Mouse (Mus musculus): ENCODE data around the gene Setd1a. TPM values are rescaled to one million over a fixed set of nuclear protein-coding genes. Genes with fewer than 3 reads are reported as not detected.
"Not testable (repeated sequence)": the region's sequence is repeated elsewhere in the genome, so short reads cannot be mapped to it uniquely, and the experiment has no call there.

Setd1a gene
- polyA plus RNA-seq (2016; fragmentation: Nextera tagmentation; extraction: Ambion mirVana), result 12.1 and 14.6 TPM in 2 replicates

- H3K4me2 ChIP-seq, result peak within 1 kb of the TSS; percentile 94
Observed at GRCm38 (mm10) chr7:127776426-127776825, at the start of gene Setd1a. Gene Setd1a, plus strand, starts transcription at chr7:127776670.

GRCm38 (mm10) chr7:127727898-127728297 is 48.6 kb upstream of the Setd1a start:
- Histone ChIP-seq H3K4me2 (no peak overlapping the region), H3K9ac (no peak overlapping the region), H3K9me3 (replicated peaks) (peaks cover 5% of the 10 kb centered on the region; the same call in 1 of the 2 replicates), H3K4me3 (no peak overlapping the region), H3K4me1 (replicated peaks) (no peaks in the 10 kb centered on the region), H3K27ac (ENCODE audit: poor library complexity, severe bottlenecking) (no peak overlapping the region), H3K27me3 (replicated peaks) (peaks cover 29% of the 10 kb centered on the region), H3K36me3 (no peaks in the 10 kb centered on the region)
- no peak for ATAC-seq (ENCODE audit: insufficient number of reproducible peaks, low FRiP score)
- 77% methylated on average over 7 of the region's 7 CpGs for WGBS

More at GRCm38 (mm10) chr7:127776426-127776825, at the start of gene Setd1a:
- WGBS, result under 1% methylated on average over 23 of the region's 23 CpGs
- Histone ChIP-seq H3K36me3 (peaks cover 32% of the 10 kb centered on the region), H3K4me1 (replicated peaks) (peaks cover 13% of the 10 kb centered on the region), H3K27ac (ENCODE audit: poor library complexity, severe bottlenecking) (peak within 1 kb of the TSS; percentile 99), H3K27me3 (replicated peaks) (no peaks in the 10 kb centered on the region), H3K4me3 (peak within 1 kb of the TSS; percentile 99), H3K9ac (peak within 1 kb of the TSS; percentile 96), H3K9me3 (replicated peaks) (no peaks in the 10 kb centered on the region)
- ATAC-seq (ENCODE audit: insufficient number of reproducible peaks, low FRiP score), result peak; percentile 78

GRCm38 (mm10) chr7:127730170-127730569 is 46.3 kb upstream of the Setd1a start:
- WGBS, result 52% methylated on average over 4 of the region's 4 CpGs
- Histone ChIP-seq H3K4me3 (no peak overlapping the region), H3K27ac (ENCODE audit: poor library complexity, severe bottlenecking) (no peak overlapping the region), H3K27me3 (replicated peaks) (peaks cover 22% of the 10 kb centered on the region), H3K36me3 (no peaks in the 10 kb centered on the region), H3K9ac (no peak overlapping the region), H3K9me3 (replicated peaks) (peaks cover 5% of the 10 kb centered on the region; the same call in 1 of the 2 replicates), H3K4me1 (replicated peaks) (no peaks in the 10 kb centered on the region), H3K4me2 (no peak overlapping the region)
- no peak for ATAC-seq (ENCODE audit: insufficient number of reproducible peaks, low FRiP score)

- H3K4me1 ChIP-seq (replicated peaks); ATAC-seq (ENCODE audit: insufficient number of reproducible peaks, low FRiP score); H3K36me3 ChIP-seq; H3K4me2 ChIP-seq; H3K27ac ChIP-seq (ENCODE audit: poor library complexity, severe bottlenecking); H3K4me3 ChIP-seq; H3K9me3 ChIP-seq (replicated peaks); H3K27me3 ChIP-seq (replicated peaks); H3K9ac ChIP-seq: not testable (repeated sequence)
- 100% methylated on average over 1 of the region's 5 CpGs for WGBS
Observed at GRCm38 (mm10) chr7:127732066-127732465, 44.4 kb upstream of the Setd1a start, which contains the start of gene Ctf2. Gene Ctf2, minus strand, starts transcription at chr7:127732166.

- WGBS, result under 1% methylated on average over 26 of the region's 26 CpGs
- peak within 1 kb of the TSS; percentile 83 for H3K27ac ChIP-seq (ENCODE audit: poor library complexity, severe bottlenecking)
- no peaks in the 10 kb centered on the region for H3K9me3 ChIP-seq (replicated peaks)
- H3K4me3 ChIP-seq, result peak within 1 kb of the TSS; percentile 95
- peaks cover 16% of the 10 kb centered on the region for H3K36me3 ChIP-seq
- H3K4me1 ChIP-seq (replicated peaks), result peaks cover 24% of the 10 kb centered on the region
- H3K27me3 ChIP-seq (replicated peaks), result no peaks in the 10 kb centered on the region
- H3K4me2 ChIP-seq, result peak within 1 kb of the TSS; percentile 98
- no peak for ATAC-seq (ENCODE audit: insufficient number of reproducible peaks, low FRiP score)
- peak within 1 kb of the TSS; percentile 92 for H3K9ac ChIP-seq
Observed at GRCm38 (mm10) chr7:127744366-127745045, 32.0 kb upstream of the Setd1a start, which contains the start of gene Fbxl19. Gene Fbxl19, plus strand, starts transcription at chr7:127744543.

GRCm38 (mm10) chr7:127745251-127745651 is 31.2 kb upstream of the Setd1a start:
- peak overlapping the region; percentile 98 for H3K4me2 ChIP-seq
- H3K27me3 ChIP-seq (replicated peaks), result peaks cover 3% of the 10 kb centered on the region; the same call in 1 of the 2 replicates
- peak overlapping the region; percentile 83 for H3K27ac ChIP-seq (ENCODE audit: poor library complexity, severe bottlenecking)
- no peaks in the 10 kb centered on the region for H3K9me3 ChIP-seq (replicated peaks)
- 0% methylated on average over 19 of the region's 19 CpGs for WGBS
- peak overlapping the region; percentile 92 for H3K9ac ChIP-seq
- peak overlapping the region; percentile 95 for H3K4me3 ChIP-seq
- ATAC-seq (ENCODE audit: insufficient number of reproducible peaks, low FRiP score), result peak; percentile 85
- peaks cover 24% of the 10 kb centered on the region for H3K4me1 ChIP-seq (replicated peaks)
- peaks cover 23% of the 10 kb centered on the region for H3K36me3 ChIP-seq

- ATAC-seq (ENCODE audit: insufficient number of reproducible peaks, low FRiP score), result peak; percentile 80
- Histone ChIP-seq H3K4me1 (replicated peaks) (peaks cover 24% of the 10 kb centered on the region), H3K27ac (ENCODE audit: poor library complexity, severe bottlenecking) (peak overlapping the region; percentile 83), H3K4me3 (peak overlapping the region; percentile 95), H3K27me3 (replicated peaks) (peaks cover 9% of the 10 kb centered on the region; the same call in 1 of the 2 replicates), H3K36me3 (peaks cover 30% of the 10 kb centered on the region), H3K9ac (peak overlapping the region; percentile 92), H3K4me2 (peak overlapping the region; percentile 98), H3K9me3 (replicated peaks) (no peaks in the 10 kb centered on the region)
- under 1% methylated on average over 39 of the region's 39 CpGs for WGBS
Observed at GRCm38 (mm10) chr7:127745652-127746493, 30.6 kb upstream of the Setd1a start.

- WGBS, result under 1% methylated on average over 44 of the region's 62 CpGs
- Histone ChIP-seq H3K4me3 (peak overlapping the region; percentile 95), H3K4me2 (peak overlapping the region; percentile 98), H3K36me3 (peaks cover 39% of the 10 kb centered on the region), H3K9me3 (replicated peaks) (no peaks in the 10 kb centered on the region), H3K9ac (peak overlapping the region; percentile 92), H3K27ac (ENCODE audit: poor library complexity, severe bottlenecking) (peak overlapping the region; percentile 83), H3K4me1 (replicated peaks) (peaks cover 24% of the 10 kb centered on the region), H3K27me3 (replicated peaks) (peaks cover 15% of the 10 kb centered on the region; the same call in 1 of the 2 replicates)
- ATAC-seq (ENCODE audit: insufficient number of reproducible peaks, low FRiP score), result peak; percentile 29
Observed at GRCm38 (mm10) chr7:127746494-127747491, 29.7 kb upstream of the Setd1a start.

GRCm38 (mm10) chr7:127747559-127748234 is 28.8 kb upstream of the Setd1a start:
- no peaks in the 10 kb centered on the region for H3K9me3 ChIP-seq (replicated peaks)
- no peak for ATAC-seq (ENCODE audit: insufficient number of reproducible peaks, low FRiP score)
- peak overlapping the region; percentile 98 for H3K4me2 ChIP-seq
- H3K27me3 ChIP-seq (replicated peaks), result peaks cover 15% of the 10 kb centered on the region; the same call in 1 of the 2 replicates
- H3K4me1 ChIP-seq (replicated peaks), result peaks cover 24% of the 10 kb centered on the region
- peak overlapping the region; percentile 92 for H3K9ac ChIP-seq
- H3K27ac ChIP-seq (ENCODE audit: poor library complexity, severe bottlenecking), result no peak overlapping the region
- H3K36me3 ChIP-seq, result peaks cover 47% of the 10 kb centered on the region
- WGBS, result 63% methylated on average over 6 of the region's 6 CpGs
- peak overlapping the region; percentile 95 for H3K4me3 ChIP-seq

- H3K4me2 ChIP-seq, result peak overlapping the region; percentile 98; the same call in 1 of the 2 replicates
- WGBS, result 94% methylated on average over 28 of the region's 28 CpGs
Observed at GRCm38 (mm10) chr7:127748235-127748560, 28.3 kb upstream of the Setd1a start.

More at GRCm38 (mm10) chr7:127748235-127748560, 28.3 kb upstream of the Setd1a start:
- H3K4me1 ChIP-seq (replicated peaks), result peaks cover 24% of the 10 kb centered on the region
- H3K4me3 ChIP-seq, result peak overlapping the region; percentile 95; the same call in 1 of the 2 replicates
- peaks cover 16% of the 10 kb centered on the region; the same call in 1 of the 2 replicates for H3K27me3 ChIP-seq (replicated peaks)
- peaks cover 52% of the 10 kb centered on the region for H3K36me3 ChIP-seq
- no peak overlapping the region for H3K27ac ChIP-seq (ENCODE audit: poor library complexity, severe bottlenecking)
- no peak for ATAC-seq (ENCODE audit: insufficient number of reproducible peaks, low FRiP score)
- H3K9me3 ChIP-seq (replicated peaks), result no peaks in the 10 kb centered on the region
- 0 out of 2 replicates have a peak overlapping the region, but pooled peaks have one; percentile 16 for H3K9ac ChIP-seq

All from heart, embryonic 12.5 days (tissue).